Mouse (Mus musculus) midbrain, embryonic 14.5 days (tissue): ENCODE measurements around the gene Pbx3. TPM values are rescaled to one million over a fixed set of nuclear protein-coding genes. Genes with fewer than 3 reads are reported as not detected.

Source experiments
- ATAC-seq: fragments of 200-750 bp; cut with Nextera tagmentation; 2 replicates; pipeline ENCODE4 v1.8.0; 2017; ENCODE audit warnings: moderate number of reproducible peaks, moderate library complexity; ENCODE audit not compliant: low FRiP score, low TSS enrichment
- DNase-seq: peaks from one replicate; pipeline ENCODE4 v3.0.0-alpha.2; 2015
- H3K27ac ChIP-seq: fragments of 300-500 bp; sonication (generic); replicated peaks from 2 replicates; pipeline ENCODE4 v1.5.1; 2014; ENCODE audit warnings: mild to moderate bottlenecking, low read depth, low read length, moderate library complexity
- H3K27me3 ChIP-seq: fragments of 300-500 bp; sonication (generic); 2 replicates; pipeline ENCODE4 v1.6.1; 2014; ENCODE audit warnings: low read length, control low read depth, mixed read lengths; ENCODE audit not compliant: control insufficient read depth, insufficient read depth
- H3K36me3 ChIP-seq: fragments of 300-500 bp; sonication (generic); 2 replicates; pipeline ENCODE4 v1.6.1; 2014; ENCODE audit warnings: low read length, control low read depth; ENCODE audit not compliant: control insufficient read depth, insufficient read depth
- H3K4me1 ChIP-seq: fragments of 300-500 bp; sonication (generic); 2 replicates; pipeline ENCODE4 v1.6.1; 2014; ENCODE audit warnings: mild to moderate bottlenecking, antibody characterized with exemption, low read length, control low read depth; ENCODE audit not compliant: control insufficient read depth, insufficient read depth
- H3K4me2 ChIP-seq: fragments of 300-500 bp; sonication (generic); 2 replicates; pipeline ENCODE4 v1.6.1; 2014; ENCODE audit warnings: mild to moderate bottlenecking, low read length, moderate library complexity
- H3K4me3 ChIP-seq: fragments of 300-500 bp; sonication (generic); replicated peaks from 2 replicates; pipeline ENCODE4 v1.5.1; 2014; ENCODE audit warnings: low read depth, low read length
- H3K9ac ChIP-seq: fragments of 300-500 bp; sonication (generic); replicated peaks from 2 replicates; pipeline ENCODE4 v1.6.1; 2014; ENCODE audit warnings: mild to moderate bottlenecking, low read length, moderate library complexity
- H3K9me3 ChIP-seq: fragments of 300-500 bp; sonication (generic); 2 replicates; pipeline ENCODE4 v1.6.1; 2016; ENCODE audit warnings: low read length, control low read depth, mixed read lengths; ENCODE audit not compliant: control insufficient read depth
- WGBS: fragments of 180-500 bp; shearing (Covaris S2); extraction: QIAGEN DNeasy Blood & Tissue Kit; methylation state at CpG from one replicate; pipeline ENCODE4 v1.1.7; 2014; 5-methylcytosine and 5-hydroxymethylcytosine counted together
- polyA plus RNA-seq: library from polyadenylated mRNA; unstranded; fragments of >200 nt; fragmentation: Nextera tagmentation; extraction: Ambion mirVana; gene quantifications from 2 replicates; pipeline ENCODE4 v1.2.1, GENCODE M21; 2014

Pbx3 gene
- polyA plus RNA-seq, 1 experiment from 2014 or later, result 150 TPM

GRCm38 (mm10) chr2:34249961-34250658 is 122.8 kb downstream of the Pbx3 start:
- Histone ChIP-seq H3K4me2 (peak overlapping the region; percentile 68), H3K4me3 (peak overlapping the region; percentile 40), H3K36me3 (no peaks in the 10 kb centered on the region), H3K27ac (peak overlapping the region; percentile 87), H3K9ac (peak overlapping the region; percentile 65), H3K9me3 (no peaks in the 10 kb centered on the region), H3K27me3 (no peaks in the 10 kb centered on the region), H3K4me1 (peaks cover 61% of the 10 kb centered on the region)
- DNase-seq (peak; percentile 73), ATAC-seq (peak; percentile 53; the same call in 1 of the 2 replicates)
- WGBS, result 1% methylated on average over 18 of the region's 18 CpGs

- Histone ChIP-seq H3K4me1 (peaks cover 64% of the 10 kb centered on the region), H3K27ac (peak overlapping the region; percentile 87), H3K4me2 (peak overlapping the region; percentile 68), H3K9me3 (no peaks in the 10 kb centered on the region), H3K36me3 (no peaks in the 10 kb centered on the region), H3K9ac (peak overlapping the region; percentile 65), H3K4me3 (peak overlapping the region; percentile 40), H3K27me3 (no peaks in the 10 kb centered on the region)
- ATAC-seq (peak; percentile 93), DNase-seq (peak; percentile 91)
- WGBS, result under 1% methylated on average over 15 of the region's 15 CpGs
These were observed 123.6 kb downstream of the Pbx3 start for GRCm38 (mm10) chr2:34249141-34249960.

- H3K4me3 ChIP-seq, result no peak overlapping the region
These were observed 132.1 kb downstream of the Pbx3 start for GRCm38 (mm10) chr2:34240885-34241284.

GRCm38 (mm10) chr2:34239315-34239858 is 133.6 kb downstream of the Pbx3 start:
- H3K9ac ChIP-seq, result no peak overlapping the region
- WGBS, result 24% methylated on average over 4 of the region's 4 CpGs
- H3K27me3 ChIP-seq, result no peaks in the 10 kb centered on the region
- H3K4me3 ChIP-seq, result no peak overlapping the region
- H3K9me3 ChIP-seq, result no peaks in the 10 kb centered on the region
- H3K36me3 ChIP-seq, result no peaks in the 10 kb centered on the region
- no peak for DNase-seq
- no peak; the same call in 1 of the 2 replicates for ATAC-seq
- H3K27ac ChIP-seq, result peak overlapping the region; percentile 73; the same call in 1 of the 2 replicates
- no peak overlapping the region for H3K4me2 ChIP-seq
- peaks cover 52% of the 10 kb centered on the region for H3K4me1 ChIP-seq

More at GRCm38 (mm10) chr2:34240885-34241284, 132.1 kb downstream of the Pbx3 start:
- Histone ChIP-seq H3K36me3 (no peaks in the 10 kb centered on the region), H3K27ac (no peak overlapping the region), H3K4me2 (no peak overlapping the region), H3K4me1 (peaks cover 46% of the 10 kb centered on the region), H3K9me3 (no peaks in the 10 kb centered on the region), H3K9ac (no peak overlapping the region), H3K27me3 (no peaks in the 10 kb centered on the region)
- no peak for ATAC-seq
- no peak for DNase-seq

- H3K4me3 ChIP-seq, result no peak overlapping the region
- H3K9me3 ChIP-seq, result no peaks in the 10 kb centered on the region
- H3K36me3 ChIP-seq, result no peaks in the 10 kb centered on the region
- 0 out of 2 replicates have a peak overlapping the region, but pooled peaks have one; percentile 14 for H3K9ac ChIP-seq
- peak overlapping the region; percentile 28 for H3K4me2 ChIP-seq
- H3K27ac ChIP-seq, result peak overlapping the region; percentile 70
- WGBS, result 26% methylated on average over 8 of the region's 8 CpGs
- no peak for ATAC-seq
- peak; percentile 51 for DNase-seq
- peaks cover 75% of the 10 kb centered on the region for H3K4me1 ChIP-seq
- H3K27me3 ChIP-seq, result no peaks in the 10 kb centered on the region
These were observed 137.4 kb downstream of the Pbx3 start for GRCm38 (mm10) chr2:34235467-34236075.

GRCm38 (mm10) chr2:34234274-34234673 is 138.7 kb downstream of the Pbx3 start:
- Histone ChIP-seq H3K27me3 (no peaks in the 10 kb centered on the region), H3K4me3 (no peak overlapping the region), H3K9ac (no peak overlapping the region; the same call in 1 of the 2 replicates), H3K36me3 (no peaks in the 10 kb centered on the region), H3K9me3 (no peaks in the 10 kb centered on the region), H3K4me2 (no peak overlapping the region), H3K4me1 (peaks cover 82% of the 10 kb centered on the region), H3K27ac (peak overlapping the region; percentile 45; the same call in 1 of the 2 replicates)
- no peak for ATAC-seq
- 43% methylated on average over 1 of the region's 1 CpGs for WGBS
- no peak for DNase-seq

- H3K27ac ChIP-seq, result no peak overlapping the region
- no peaks in the 10 kb centered on the region for H3K36me3 ChIP-seq
- WGBS, result 74% methylated on average over 5 of the region's 5 CpGs
- peaks cover 86% of the 10 kb centered on the region for H3K4me1 ChIP-seq
- H3K9ac ChIP-seq, result no peak overlapping the region
- DNase-seq, result peak; percentile 48
- H3K4me2 ChIP-seq, result no peak overlapping the region
- H3K27me3 ChIP-seq, result no peaks in the 10 kb centered on the region
- H3K4me3 ChIP-seq, result no peak overlapping the region
- no peaks in the 10 kb centered on the region for H3K9me3 ChIP-seq
- ATAC-seq, result no peak
These were observed 139.7 kb downstream of the Pbx3 start for GRCm38 (mm10) chr2:34233271-34233670.

- no peaks in the 10 kb centered on the region for H3K9me3 ChIP-seq
- peak overlapping the region; percentile 32; the same call in 1 of the 2 replicates for H3K27ac ChIP-seq
- no peak for ATAC-seq
- 0 out of 2 replicates have a peak, but pooled peaks cover 5% of the 10 kb centered on the region for H3K36me3 ChIP-seq
- 31% methylated on average over 4 of the region's 4 CpGs for WGBS
- H3K4me3 ChIP-seq, result no peak overlapping the region
- H3K4me1 ChIP-seq, result peaks cover 63% of the 10 kb centered on the region
- no peak overlapping the region for H3K4me2 ChIP-seq
- no peaks in the 10 kb centered on the region for H3K27me3 ChIP-seq
- H3K9ac ChIP-seq, result no peak overlapping the region
- no peak for DNase-seq
These were observed 145.3 kb downstream of the Pbx3 start for GRCm38 (mm10) chr2:34227688-34228087.
